Mouse (Mus musculus): ENCODE measurements around the gene Tmem229a. TPM values are rescaled to one million over a fixed set of nuclear protein-coding genes. Genes with fewer than 3 reads are reported as not detected.

Tmem229a gene
- total and polyA plus RNA-seq, 3 experiments, result not detected

DNA sequence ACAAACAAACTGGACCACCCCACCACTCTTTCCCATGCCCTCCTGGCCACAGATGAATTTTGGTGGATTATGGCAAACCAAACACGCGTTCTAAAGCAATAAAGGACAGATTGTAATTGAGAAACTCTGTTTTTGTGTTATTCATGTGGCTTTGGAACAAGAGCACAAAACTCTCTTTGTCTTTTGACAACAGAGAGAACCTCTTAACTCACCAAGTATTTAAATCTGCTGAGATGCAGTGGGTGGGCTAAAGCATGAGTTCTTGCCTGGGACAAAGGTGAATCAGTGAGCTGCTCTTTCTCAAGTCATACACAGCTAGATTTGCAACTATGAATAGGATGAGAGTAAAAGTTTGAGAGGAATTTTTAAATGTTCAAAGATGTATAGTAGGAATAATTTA is 20.1 kb upstream of the Tmem229a start:
- H3K79me2 ChIP-seq (ENCODE audit: control insufficient read depth, insufficient read depth, low read length, poor library complexity), result no peaks in the 10 kb centered on the region
- H3K27ac ChIP-seq (ENCODE audit: control insufficient read depth, low read depth, low read length), result no peak overlapping the region
- TF ChIP-seq CHD2 (IDR thresholded peaks at IDR 0.05; ENCODE audit: low read length) (no peak), UBTF (IDR thresholded peaks at IDR 0.05; ENCODE audit: borderline replicate concordance, insufficient read depth, low read depth, low read length) (no peak), MAZ (IDR thresholded peaks at IDR 0.05; ENCODE audit: low read depth, low read length) (no peak), SMC3 (IDR thresholded peaks at IDR 0.05; ENCODE audit: low read depth, low read length) (no peak), CTCF (IDR thresholded peaks at IDR 0.05 in 2 of 3, conservative IDR thresholded peaks at IDR 0.05 in 1 of 3; ENCODE audit: control insufficient read depth in 1 of 3, insufficient read depth in 1 of 3, low read depth in 2 of 3, low read length in 3 of 3, poor library complexity in 1 of 3, severe bottlenecking in 1 of 3) (no peak), GATA1 (IDR thresholded peaks at IDR 0.05; ENCODE audit: low read depth, low read length) (no peak)
- no peak overlapping the region for H3K4me3 ChIP-seq (ENCODE audit: control insufficient read depth in 1 of 2, insufficient read depth in 1 of 2, low read depth in 2 of 2, low read length in 2 of 2)
- no peak overlapping the region for H3K9ac ChIP-seq (ENCODE audit: control insufficient read depth, low read depth, low read length, poor library complexity, severe bottlenecking)
- no peaks in the 10 kb centered on the region for H3K27me3 ChIP-seq (ENCODE audit: control insufficient read depth in 1 of 2, insufficient read depth in 2 of 2, low read length in 2 of 2)
- no peaks in the 10 kb centered on the region for H3K9me3 ChIP-seq (replicated peaks; ENCODE audit: insufficient read depth, low read length)
- no peaks in the 10 kb centered on the region for H3K4me1 ChIP-seq (ENCODE audit: control insufficient read depth in 1 of 2, insufficient read depth in 2 of 2, low read length in 2 of 2)
- H3K36me3 ChIP-seq (ENCODE audit: control insufficient read depth in 1 of 2, insufficient read depth in 2 of 2, low read length in 2 of 2), result no peaks in the 10 kb centered on the region
- DNase-seq (ENCODE audit: low read depth, low spot score), result no peak

DNA sequence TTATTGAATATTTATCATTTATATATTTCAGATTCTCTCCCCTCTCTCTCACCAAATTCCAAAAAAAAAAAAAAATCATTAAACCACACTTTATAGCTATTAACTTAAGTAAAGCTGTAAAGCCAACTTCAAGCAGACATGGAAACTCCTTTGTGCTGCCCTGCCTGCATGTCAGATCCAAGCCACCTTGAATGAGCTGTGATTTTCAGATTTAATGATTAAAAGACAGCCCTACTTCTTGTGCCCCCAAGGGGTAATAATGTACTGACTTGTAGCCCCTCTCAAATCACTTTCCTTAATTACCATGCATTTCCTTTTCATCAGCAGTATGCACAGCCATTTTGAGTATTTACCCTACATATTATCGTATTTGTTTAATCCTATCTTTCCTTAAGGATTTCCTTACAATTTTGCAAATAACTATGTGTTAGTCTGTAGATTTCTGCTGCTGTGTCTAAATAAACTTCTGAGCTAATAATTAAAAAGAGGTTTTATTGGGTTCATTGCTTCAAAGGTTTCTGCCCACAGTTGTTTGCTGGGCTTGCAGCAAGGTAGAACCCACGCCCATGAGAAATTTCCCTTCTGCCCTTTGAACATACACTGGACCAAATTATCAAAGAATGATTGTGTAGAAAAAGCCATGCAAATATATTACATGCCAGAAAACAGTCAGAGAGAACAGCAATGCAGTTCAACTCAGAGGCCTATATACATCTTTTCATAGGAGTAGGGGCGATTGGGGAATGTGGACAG is 12.6 kb upstream of the Tmem229a start:
- TF ChIP-seq EP300 (IDR thresholded peaks at IDR 0.05; ENCODE audit: low read depth in 1 of 2, low read length in 2 of 2), result no peak
- TF ChIP-seq NELFE (IDR thresholded peaks at IDR 0.05; ENCODE audit: low read depth, low read length), result no peak
- TF ChIP-seq CHD1 (IDR thresholded peaks at IDR 0.05; ENCODE audit: low read depth, low read length), result no peak
- no peak for TF ChIP-seq ZMIZ1 (IDR thresholded peaks at IDR 0.05; ENCODE audit: low read depth, low read length)
- no peak for TF ChIP-seq USF1 (IDR thresholded peaks at IDR 0.05; ENCODE audit: low read depth, low read length)
- TF ChIP-seq CHD2 (IDR thresholded peaks at IDR 0.05; ENCODE audit: low read length), result no peak
- no peak for TF ChIP-seq ZKSCAN1 (IDR thresholded peaks at IDR 0.05; ENCODE audit: low read depth, low read length)
- no peak for TF ChIP-seq JUND (IDR thresholded peaks at IDR 0.05; ENCODE audit: low read depth, low read length)
- TF ChIP-seq RAD21 (IDR thresholded peaks at IDR 0.05; ENCODE audit: low read depth, low read length), result no peak
- TF ChIP-seq GATA1 (IDR thresholded peaks at IDR 0.05; ENCODE audit: low read depth, low read length), result no peak
- no peak for TF ChIP-seq POLR2A (IDR thresholded peaks at IDR 0.05; ENCODE audit: control insufficient read depth in 1 of 2, insufficient read depth in 1 of 2, low read depth in 1 of 2, low read length in 2 of 2, poor library complexity in 1 of 2)
- TF ChIP-seq GABPA (IDR thresholded peaks at IDR 0.05; ENCODE audit: low read depth, low read length), result no peak
- no peaks in the 10 kb centered on the region for H3K27me3 ChIP-seq (ENCODE audit: control insufficient read depth in 1 of 2, insufficient read depth in 2 of 2, low read length in 2 of 2)
- no peaks in the 10 kb centered on the region for H3K9me3 ChIP-seq (replicated peaks; ENCODE audit: insufficient read depth, low read length)
- no peak overlapping the region for H3K9ac ChIP-seq (ENCODE audit: control insufficient read depth, low read depth, low read length, poor library complexity, severe bottlenecking)
- H3K36me3 ChIP-seq (ENCODE audit: control insufficient read depth in 1 of 2, insufficient read depth in 2 of 2, low read length in 2 of 2), result no peaks in the 10 kb centered on the region
- no peak for DNase-seq (ENCODE audit: low read depth, low spot score)
- no peaks in the 10 kb centered on the region for H3K4me1 ChIP-seq (ENCODE audit: control insufficient read depth in 1 of 2, insufficient read depth in 2 of 2, low read length in 2 of 2)
- no peaks in the 10 kb centered on the region for H3K79me2 ChIP-seq (ENCODE audit: control insufficient read depth, insufficient read depth, low read length, poor library complexity)
- no peak overlapping the region for H3K27ac ChIP-seq (ENCODE audit: control insufficient read depth, low read depth, low read length)
- H3K4me3 ChIP-seq (ENCODE audit: control insufficient read depth in 1 of 2, insufficient read depth in 1 of 2, low read depth in 2 of 2, low read length in 2 of 2), result no peak overlapping the region

Measured in MEL (cell line).